Mouse (Mus musculus) layer of hippocampus, postnatal 14 days (tissue): ENCODE measurements at regions not wholly inside any gene's neighbourhood (a gene's known extent, or its start where the extent isn't known, plus 50 kb on each side); places are given as distances from the start of the nearest gene placed in this dataset.
"Not testable (repeated sequence)": the region's sequence is repeated elsewhere in the genome, so short reads cannot be mapped to it uniquely, and the experiment has no call there.

ENCODE experiments used
- DNase-seq, 2 experiments: peaks; one replicate each; pipeline ENCODE4 v3.0.0; 2021 to 2022; ENCODE audit warnings: low spot score in 2 of 2, mixed read lengths in 1 of 2

- not testable (repeated sequence) for DNase-seq
These were observed 188.2 kb upstream of the Asap2 start for GRCm38 (mm10) chr12:20802027-20802426.

- DNase-seq, result not testable (repeated sequence)
These were observed 184.8 kb upstream of the Asap2 start for GRCm38 (mm10) chr12:20805466-20805865.

- DNase-seq, result no peak
These were observed 183.6 kb upstream of the Asap2 start for GRCm38 (mm10) chr12:20806681-20807080.

GRCm38 (mm10) chr12:20813836-20814235 lies 176.4 kb upstream of the Asap2 start:
- not testable (repeated sequence) for DNase-seq

GRCm38 (mm10) chr12:20815121-20815520 lies 175.1 kb upstream of the Asap2 start:
- not testable (repeated sequence) for DNase-seq

- peak in 1 of 2 experiments; percentile 3 for DNase-seq
These were observed 174.7 kb upstream of the Asap2 start for GRCm38 (mm10) chr12:20815599-20815998.

- DNase-seq, result not testable (repeated sequence)
These were observed 146.5 kb upstream of the Asap2 start for GRCm38 (mm10) chr12:20843661-20844320.

GRCm38 (mm10) chr12:20844873-20845272 lies 145.4 kb upstream of the Asap2 start:
- DNase-seq, result not testable (repeated sequence)

GRCm38 (mm10) chr12:20845297-20845696 lies 145.0 kb upstream of the Asap2 start:
- DNase-seq, result no peak

- DNase-seq, result not testable (repeated sequence)
These were observed 106.2 kb upstream of the Asap2 start for GRCm38 (mm10) chr12:20884104-20884503.

- DNase-seq, result peak; percentile 52 to 60
These were observed 69.4 kb upstream of the Asap2 start for GRCm38 (mm10) chr12:20920653-20921397.

GRCm38 (mm10) chr12:20921398-20922023 lies 68.7 kb upstream of the Asap2 start:
- DNase-seq, result not testable (repeated sequence)

GRCm38 (mm10) chr12:20928966-20929365 lies 61.3 kb upstream of the Asap2 start:
- DNase-seq, result peak; percentile 55 to 61
